Mouse (Mus musculus): ENCODE measurements around the gene Olfr933. TPM values are rescaled to one million over a fixed set of nuclear protein-coding genes. Genes with fewer than 3 reads are reported as not detected.

Gene Olfr933
- polyA plus RNA-seq (2014; fragmentation: Nextera tagmentation; extraction: Ambion mirVana), result not detected in 2 replicates

DNA sequence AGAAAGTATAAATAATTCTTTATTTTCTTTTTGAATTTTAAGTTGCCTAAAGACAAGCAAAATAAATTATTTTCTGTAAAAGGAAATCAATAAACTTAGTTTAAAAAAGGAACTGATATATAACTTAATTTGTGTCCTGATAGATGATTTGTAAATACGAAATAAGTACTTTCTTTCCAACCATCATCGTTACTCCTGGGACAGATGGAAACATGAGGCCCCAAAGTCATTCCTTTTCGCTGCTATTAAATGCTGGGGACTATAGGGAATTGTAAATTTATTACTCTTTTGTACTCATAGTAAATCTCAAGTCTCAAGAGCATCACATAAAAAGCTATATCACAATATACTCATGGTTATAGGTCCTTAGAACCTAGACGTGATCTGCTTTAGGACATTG lies at the start of gene Olfr933:
Gene Olfr933 (plus strand): TSS at position 301 of the 400 bp plus-strand sequence.
- no peak for ATAC-seq (ENCODE audit: low FRiP score)
- H3K4me2 ChIP-seq (replicated peaks; ENCODE audit: low read depth, low read length), result no peak within 1 kb of the TSS
- WGBS, result 86% methylated on average over 4 of the region's 4 CpGs

DNA sequence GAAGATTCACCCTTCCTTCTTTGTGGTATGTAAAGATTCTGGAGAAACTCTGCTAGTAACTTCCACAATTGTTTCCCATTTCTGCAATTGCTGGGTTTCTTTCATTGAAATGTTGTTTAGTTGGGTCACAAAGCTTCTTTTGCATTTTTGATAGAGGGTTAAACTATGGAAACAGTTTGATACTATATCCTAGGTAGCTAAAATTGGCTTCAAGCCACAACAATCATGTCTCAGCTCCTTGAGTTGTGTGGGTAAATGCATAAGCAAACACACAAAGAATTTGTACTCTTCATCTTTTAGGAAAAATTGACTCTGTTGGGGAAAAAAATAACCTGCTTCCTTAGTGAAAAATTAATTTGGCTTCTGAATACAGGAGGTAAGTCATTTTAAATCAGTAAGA lies 42.6 kb upstream of the Olfr933 start, which contains the start of gene Olfr930:
Gene Olfr930 (plus strand): TSS at position 301 of the 400 bp plus-strand sequence.
- Histone ChIP-seq H3K4me2 (replicated peaks; ENCODE audit: low read depth, low read length) (no peak within 1 kb of the TSS), H3K9ac (ENCODE audit: low read depth, low read length) (no peak within 1 kb of the TSS), H3K4me1 (replicated peaks; ENCODE audit: control insufficient read depth, insufficient read depth, low read length) (no peaks in the 10 kb centered on the region), H3K36me3 (ENCODE audit: control insufficient read depth, insufficient read depth, low read length) (no peaks in the 10 kb centered on the region), H3K4me3 (ENCODE audit: low read depth, low read length) (no peak within 1 kb of the TSS), H3K27me3 (ENCODE audit: control insufficient read depth, insufficient read depth, low read length) (no peaks in the 10 kb centered on the region), H3K9me3 (ENCODE audit: control insufficient read depth, low read length) (no peaks in the 10 kb centered on the region), H3K27ac (ENCODE audit: low read depth, low read length) (no peak within 1 kb of the TSS)
- DNase-seq (ENCODE audit: low spot score) (no peak), ATAC-seq (ENCODE audit: low FRiP score) (no peak)

More for the DNA sequence above, at the start of gene Olfr933:
- H3K4me1 ChIP-seq (replicated peaks; ENCODE audit: control insufficient read depth, insufficient read depth, low read length), result no peaks in the 10 kb centered on the region
- H3K36me3 ChIP-seq (ENCODE audit: control insufficient read depth, insufficient read depth, low read length), result no peaks in the 10 kb centered on the region
- no peak within 1 kb of the TSS for H3K27ac ChIP-seq (ENCODE audit: low read depth, low read length)
- no peaks in the 10 kb centered on the region for H3K9me3 ChIP-seq (ENCODE audit: control insufficient read depth, low read length)
- H3K27me3 ChIP-seq (ENCODE audit: control insufficient read depth, insufficient read depth, low read length), result no peaks in the 10 kb centered on the region
- no peak within 1 kb of the TSS for H3K4me3 ChIP-seq (ENCODE audit: low read depth, low read length)
- DNase-seq (ENCODE audit: low spot score), result no peak
- no peak within 1 kb of the TSS for H3K9ac ChIP-seq (ENCODE audit: low read depth, low read length)

DNA sequence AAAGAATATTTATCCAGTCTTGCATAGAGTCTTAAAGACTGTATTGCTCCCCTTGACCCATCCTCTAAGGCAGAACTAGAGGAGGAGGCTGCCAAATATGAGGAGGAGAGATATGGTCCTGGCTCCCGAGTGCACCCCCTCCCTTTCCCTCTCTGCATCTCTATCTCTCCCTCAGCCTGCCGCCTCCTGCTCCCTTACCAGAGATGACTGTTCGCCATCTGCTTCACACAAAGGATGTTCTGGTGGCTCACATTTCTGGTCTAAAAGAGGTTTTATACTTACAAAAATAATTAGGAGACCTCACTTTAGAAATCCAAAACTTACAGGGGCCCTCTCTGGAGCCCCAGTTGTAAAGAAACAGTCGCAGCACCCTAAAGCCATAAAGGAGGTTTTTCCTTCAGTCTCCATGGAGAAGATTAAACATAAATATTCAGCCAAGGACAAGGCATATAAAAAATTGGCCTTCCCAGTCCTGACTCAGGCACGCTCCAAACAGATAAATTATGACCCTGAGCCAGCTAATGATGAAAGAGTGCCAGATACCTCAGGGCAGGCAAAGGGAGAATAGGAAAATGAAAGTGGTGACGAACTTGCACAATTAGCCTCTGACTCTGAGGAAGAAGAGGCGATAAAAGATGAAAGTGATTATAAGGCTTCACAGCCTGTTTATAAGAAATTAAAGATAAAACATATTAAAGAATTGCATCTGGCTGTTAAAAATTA lies 18.6 kb upstream of the Olfr933 start:
- Histone ChIP-seq H3K4me2 (replicated peaks; ENCODE audit: low read depth, low read length) (no peak overlapping the region), H3K9me3 (ENCODE audit: control insufficient read depth, low read length) (no peaks in the 10 kb centered on the region), H3K4me1 (replicated peaks; ENCODE audit: control insufficient read depth, insufficient read depth, low read length) (no peaks in the 10 kb centered on the region), H3K27ac (ENCODE audit: low read depth, low read length) (no peak overlapping the region), H3K36me3 (ENCODE audit: control insufficient read depth, insufficient read depth, low read length) (no peaks in the 10 kb centered on the region), H3K27me3 (ENCODE audit: control insufficient read depth, insufficient read depth, low read length) (no peaks in the 10 kb centered on the region), H3K9ac (ENCODE audit: low read depth, low read length) (no peak overlapping the region), H3K4me3 (ENCODE audit: low read depth, low read length) (no peak overlapping the region)
- no peak for DNase-seq (ENCODE audit: low spot score)
- 86% methylated on average over 7 of the region's 7 CpGs for WGBS
- ATAC-seq (ENCODE audit: low FRiP score), result no peak

DNA sequence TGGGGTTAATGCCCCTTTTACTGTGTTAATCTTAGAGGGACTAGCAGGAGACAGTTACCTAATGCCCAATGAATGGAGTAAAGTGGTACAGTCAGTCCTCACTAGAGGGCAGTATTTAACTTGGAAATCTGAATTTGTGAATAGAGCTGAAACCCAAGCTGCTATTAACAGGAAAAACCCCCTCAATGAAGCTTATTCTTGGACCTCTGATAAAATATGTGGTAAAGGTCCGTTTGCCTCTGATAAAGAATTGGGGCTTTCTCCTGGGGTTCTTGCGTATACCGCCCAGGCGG lies 18.0 kb upstream of the Olfr933 start:
- no peak for ATAC-seq (ENCODE audit: low FRiP score)
- no peaks in the 10 kb centered on the region for H3K36me3 ChIP-seq (ENCODE audit: control insufficient read depth, insufficient read depth, low read length)
- H3K9ac ChIP-seq (ENCODE audit: low read depth, low read length), result no peak overlapping the region
- H3K4me3 ChIP-seq (ENCODE audit: low read depth, low read length), result no peak overlapping the region
- H3K4me1 ChIP-seq (replicated peaks; ENCODE audit: control insufficient read depth, insufficient read depth, low read length), result no peaks in the 10 kb centered on the region
- H3K4me2 ChIP-seq (replicated peaks; ENCODE audit: low read depth, low read length), result no peak overlapping the region
- H3K9me3 ChIP-seq (ENCODE audit: control insufficient read depth, low read length), result no peaks in the 10 kb centered on the region
- DNase-seq (ENCODE audit: low spot score), result no peak
- H3K27me3 ChIP-seq (ENCODE audit: control insufficient read depth, insufficient read depth, low read length), result no peaks in the 10 kb centered on the region
- no peak overlapping the region for H3K27ac ChIP-seq (ENCODE audit: low read depth, low read length)
- WGBS, result 82% methylated on average over 4 of the region's 4 CpGs

DNA sequence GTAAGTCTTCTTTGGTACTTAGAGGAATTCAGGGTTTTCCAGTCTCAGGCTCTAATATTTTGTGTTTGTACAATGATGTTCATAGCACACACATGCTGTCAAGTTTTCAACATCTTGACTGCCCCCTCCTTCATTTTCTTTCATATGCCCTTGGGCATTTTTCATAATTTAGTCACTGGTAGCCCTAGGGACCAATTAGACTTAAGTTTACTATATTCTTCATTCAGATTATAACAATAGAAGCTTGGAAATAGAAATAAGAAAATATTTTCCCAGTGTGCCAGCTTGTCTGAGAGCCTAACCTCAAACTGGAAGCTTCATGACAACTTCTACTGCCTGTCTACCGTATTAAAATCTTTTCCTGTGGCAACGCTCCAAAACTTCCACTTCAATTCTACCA lies 16.1 kb downstream of the Olfr933 start, which contains the start of gene Olfr934:
Gene Olfr934 (minus strand): TSS at position 101 of the 400 bp plus-strand sequence.
- Histone ChIP-seq H3K36me3 (ENCODE audit: control insufficient read depth, insufficient read depth, low read length) (no peaks in the 10 kb centered on the region), H3K9ac (ENCODE audit: low read depth, low read length) (no peak within 1 kb of the TSS), H3K4me2 (replicated peaks; ENCODE audit: low read depth, low read length) (no peak within 1 kb of the TSS), H3K9me3 (ENCODE audit: control insufficient read depth, low read length) (no peaks in the 10 kb centered on the region), H3K4me3 (ENCODE audit: low read depth, low read length) (no peak within 1 kb of the TSS), H3K27me3 (ENCODE audit: control insufficient read depth, insufficient read depth, low read length) (no peaks in the 10 kb centered on the region), H3K4me1 (replicated peaks; ENCODE audit: control insufficient read depth, insufficient read depth, low read length) (no peaks in the 10 kb centered on the region), H3K27ac (ENCODE audit: low read depth, low read length) (no peak within 1 kb of the TSS)
- DNase-seq (ENCODE audit: low spot score) (no peak), ATAC-seq (ENCODE audit: low FRiP score) (no peak)
- 91% methylated on average over 2 of the region's 2 CpGs for WGBS

DNA sequence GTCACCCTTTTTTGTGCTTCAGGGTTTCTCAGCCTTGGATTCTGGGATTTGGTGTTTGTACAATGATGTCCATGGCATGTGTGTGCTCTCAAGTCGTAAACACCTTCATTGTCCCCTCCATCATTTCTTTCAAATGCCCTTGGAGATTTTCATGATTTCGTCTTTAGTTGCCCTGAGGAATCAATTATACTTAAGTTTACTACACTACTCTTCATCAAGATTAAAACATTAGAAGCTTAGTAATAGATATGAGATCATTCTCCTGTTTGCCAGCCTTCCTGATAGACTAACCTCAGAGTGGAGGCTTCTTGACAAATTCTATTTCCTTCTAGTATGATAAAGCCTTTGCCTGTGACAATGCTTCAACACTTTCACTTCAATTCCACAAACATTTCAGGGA lies 27.5 kb downstream of the Olfr933 start, which contains the start of gene Olfr935:
Gene Olfr935 (minus strand): TSS at position 101 of the 400 bp plus-strand sequence.
- DNase-seq (ENCODE audit: low spot score) (no peak), ATAC-seq (ENCODE audit: low FRiP score) (no peak)
- 78% methylated on average over 2 of the region's 2 CpGs for WGBS
- no peaks in the 10 kb centered on the region for H3K4me1 ChIP-seq (replicated peaks; ENCODE audit: control insufficient read depth, insufficient read depth, low read length)
- H3K27me3 ChIP-seq (ENCODE audit: control insufficient read depth, insufficient read depth, low read length), result no peaks in the 10 kb centered on the region
- no peak within 1 kb of the TSS for H3K4me2 ChIP-seq (replicated peaks; ENCODE audit: low read depth, low read length)
- no peak within 1 kb of the TSS for H3K9ac ChIP-seq (ENCODE audit: low read depth, low read length)
- no peaks in the 10 kb centered on the region for H3K9me3 ChIP-seq (ENCODE audit: control insufficient read depth, low read length)
- H3K4me3 ChIP-seq (ENCODE audit: low read depth, low read length), result no peak within 1 kb of the TSS
- H3K36me3 ChIP-seq (ENCODE audit: control insufficient read depth, insufficient read depth, low read length), result no peaks in the 10 kb centered on the region
- no peak within 1 kb of the TSS for H3K27ac ChIP-seq (ENCODE audit: low read depth, low read length)

DNA sequence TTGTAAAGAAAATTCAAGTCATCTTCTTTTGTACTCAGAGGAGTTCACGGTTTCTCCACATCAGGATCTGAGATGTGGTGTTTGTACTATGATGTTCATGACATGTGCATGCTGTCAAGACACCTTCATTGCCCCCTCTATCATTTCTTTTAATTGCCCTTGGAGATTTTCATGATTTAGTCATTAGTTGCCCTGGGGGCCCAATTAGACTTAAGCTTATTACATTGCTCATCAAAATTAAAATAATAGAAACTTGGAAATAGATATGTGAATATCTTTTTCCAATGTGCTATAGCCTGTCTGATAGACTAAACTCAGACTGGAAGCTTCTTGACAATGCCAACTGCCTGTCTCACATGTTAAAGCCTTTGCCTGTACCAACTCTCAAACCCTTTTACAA lies 51.2 kb downstream of the Olfr933 start, which contains the start of gene Olfr146:
Gene Olfr146 (minus strand): TSS at position 101 of the 400 bp plus-strand sequence.
- WGBS, result 93% methylated on average over 1 of the region's 1 CpGs
- no peaks in the 10 kb centered on the region for H3K4me1 ChIP-seq (replicated peaks; ENCODE audit: control insufficient read depth, insufficient read depth, low read length)
- no peaks in the 10 kb centered on the region for H3K9me3 ChIP-seq (ENCODE audit: control insufficient read depth, low read length)
- no peak for DNase-seq (ENCODE audit: low spot score)
- no peak within 1 kb of the TSS for H3K4me3 ChIP-seq (ENCODE audit: low read depth, low read length)
- H3K4me2 ChIP-seq (replicated peaks; ENCODE audit: low read depth, low read length), result no peak within 1 kb of the TSS
- ATAC-seq (ENCODE audit: low FRiP score), result no peak
- H3K9ac ChIP-seq (ENCODE audit: low read depth, low read length), result no peak within 1 kb of the TSS
- no peak within 1 kb of the TSS for H3K27ac ChIP-seq (ENCODE audit: low read depth, low read length)
- no peaks in the 10 kb centered on the region for H3K27me3 ChIP-seq (ENCODE audit: control insufficient read depth, insufficient read depth, low read length)
- no peaks in the 10 kb centered on the region for H3K36me3 ChIP-seq (ENCODE audit: control insufficient read depth, insufficient read depth, low read length)

Other genes starting within 250 kb of the Olfr933 start
- gene Olfr920, start 220.0 kb upstream of the Olfr933 start, polyA plus RNA-seq (2014; fragmentation: Nextera tagmentation; extraction: Ambion mirVana), result 0.05 TPM in 1 of 2 replicates, not detected in the other
- not detected in 2 replicates for gene Olfr921, start 199.2 kb upstream of the Olfr933 start, polyA plus RNA-seq (2014; fragmentation: Nextera tagmentation; extraction: Ambion mirVana)
- gene Olfr922, start 157.7 kb upstream of the Olfr933 start, polyA plus RNA-seq (2014; fragmentation: Nextera tagmentation; extraction: Ambion mirVana), result not detected in 2 replicates
- not detected in 2 replicates for gene Olfr923, start 145.8 kb upstream of the Olfr933 start, polyA plus RNA-seq (2014; fragmentation: Nextera tagmentation; extraction: Ambion mirVana)
- gene Olfr924, start 127.9 kb upstream of the Olfr933 start, polyA plus RNA-seq (2014; fragmentation: Nextera tagmentation; extraction: Ambion mirVana), result not detected in 2 replicates
- not detected in 2 replicates for gene Olfr26, start 117.3 kb upstream of the Olfr933 start, polyA plus RNA-seq (2014; fragmentation: Nextera tagmentation; extraction: Ambion mirVana)
- gene Olfr926, start 95.2 kb upstream of the Olfr933 start, polyA plus RNA-seq (2014; fragmentation: Nextera tagmentation; extraction: Ambion mirVana), result not detected in 2 replicates
- not detected in 2 replicates for gene Olfr930, start 42.5 kb upstream of the Olfr933 start, polyA plus RNA-seq (2014; fragmentation: Nextera tagmentation; extraction: Ambion mirVana)
- not detected in 2 replicates for gene Olfr934, start 16.0 kb downstream of the Olfr933 start, polyA plus RNA-seq (2014; fragmentation: Nextera tagmentation; extraction: Ambion mirVana)
- gene Olfr935, start 27.4 kb downstream of the Olfr933 start, polyA plus RNA-seq (2014; fragmentation: Nextera tagmentation; extraction: Ambion mirVana), result not detected in 2 replicates
- not detected in 2 replicates for gene Olfr146, start 51.1 kb downstream of the Olfr933 start, polyA plus RNA-seq (2014; fragmentation: Nextera tagmentation; extraction: Ambion mirVana)
- not detected in 2 replicates for gene Olfr937, start 92.6 kb downstream of the Olfr933 start, polyA plus RNA-seq (2014; fragmentation: Nextera tagmentation; extraction: Ambion mirVana)
- gene Olfr938, start 106.6 kb downstream of the Olfr933 start, polyA plus RNA-seq (2014; fragmentation: Nextera tagmentation; extraction: Ambion mirVana), result not detected in 2 replicates
- not detected in 2 replicates for gene Olfr27, start 155.8 kb downstream of the Olfr933 start, polyA plus RNA-seq (2014; fragmentation: Nextera tagmentation; extraction: Ambion mirVana)
- gene Olfr943, start 194.0 kb downstream of the Olfr933 start, polyA plus RNA-seq (2014; fragmentation: Nextera tagmentation; extraction: Ambion mirVana), result not detected in 2 replicates
- not detected in 2 replicates for gene Olfr944, start 229.6 kb downstream of the Olfr933 start, polyA plus RNA-seq (2014; fragmentation: Nextera tagmentation; extraction: Ambion mirVana)

Data from hindbrain, embryonic 11.5 days (tissue).